Mouse (Mus musculus): Measurements from ENCODE around the gene Atg16l2. TPM values are rescaled to one million over a fixed set of nuclear protein-coding genes. Genes with fewer than 3 reads are reported as not detected.
A peak's percentile ranks its signal among the peaks of the same experiment; 100 is the strongest.

Atg16l2 gene
- total RNA-seq, 2 experiments from 2014 or later = 35.1 to 36.6 TPM

- DNase-seq (ENCODE audit: extremely low spot score in 1 of 2, low spot score in 1 of 2) = no peak
These were observed 8.4 kb downstream of the Atg16l2 start for GRCm38 (mm10) chr7:101293611-101294010.

- no peak for DNase-seq (ENCODE audit: extremely low spot score in 1 of 2, low spot score in 1 of 2)
These were observed 8.9 kb downstream of the Atg16l2 start for GRCm38 (mm10) chr7:101293138-101293537.

- no peak for DNase-seq (ENCODE audit: extremely low spot score in 1 of 2, low spot score in 1 of 2)
These were observed 9.4 kb downstream of the Atg16l2 start for GRCm38 (mm10) chr7:101292696-101293095.

- no peak for DNase-seq (ENCODE audit: extremely low spot score in 1 of 2, low spot score in 1 of 2)
These were observed 10.0 kb downstream of the Atg16l2 start for GRCm38 (mm10) chr7:101292086-101292485.

GRCm38 (mm10) chr7:101291641-101292040 lies 10.4 kb downstream of the Atg16l2 start:
- no peak for DNase-seq (ENCODE audit: extremely low spot score in 1 of 2, low spot score in 1 of 2)

GRCm38 (mm10) chr7:101291211-101291610 lies 10.8 kb downstream of the Atg16l2 start:
- DNase-seq (ENCODE audit: extremely low spot score in 1 of 2, low spot score in 1 of 2) = no peak

GRCm38 (mm10) chr7:101290401-101290800 lies 11.7 kb downstream of the Atg16l2 start:
- DNase-seq (ENCODE audit: extremely low spot score in 1 of 2, low spot score in 1 of 2) = no peak

GRCm38 (mm10) chr7:101288436-101288835 lies 13.6 kb downstream of the Atg16l2 start:
- DNase-seq (ENCODE audit: extremely low spot score in 1 of 2, low spot score in 1 of 2) = peak in 1 of 2 experiments; percentile 52

GRCm38 (mm10) chr7:101287820-101288219 lies 14.2 kb downstream of the Atg16l2 start:
- no peak for DNase-seq (ENCODE audit: extremely low spot score in 1 of 2, low spot score in 1 of 2)

GRCm38 (mm10) chr7:101286891-101287290 lies 15.2 kb downstream of the Atg16l2 start:
- DNase-seq (ENCODE audit: extremely low spot score in 1 of 2, low spot score in 1 of 2) = no peak

GRCm38 (mm10) chr7:101284504-101284903 lies 17.5 kb downstream of the Atg16l2 start:
- DNase-seq (ENCODE audit: extremely low spot score in 1 of 2, low spot score in 1 of 2) = no peak

GRCm38 (mm10) chr7:101282721-101283120 lies 19.3 kb downstream of the Atg16l2 start:
- DNase-seq (ENCODE audit: extremely low spot score in 1 of 2, low spot score in 1 of 2) = no peak

GRCm38 (mm10) chr7:101272466-101273160 lies 29.4 kb downstream of the Atg16l2 start:
- DNase-seq (ENCODE audit: extremely low spot score in 1 of 2, low spot score in 1 of 2) = no peak

GRCm38 (mm10) chr7:101271602-101272001 lies 30.4 kb downstream of the Atg16l2 start:
- no peak for DNase-seq (ENCODE audit: extremely low spot score in 1 of 2, low spot score in 1 of 2)

GRCm38 (mm10) chr7:101267457-101268259 lies 34.4 kb downstream of the Atg16l2 start:
- no peak for DNase-seq (ENCODE audit: extremely low spot score in 1 of 2, low spot score in 1 of 2)

- no peak for DNase-seq (ENCODE audit: extremely low spot score in 1 of 2, low spot score in 1 of 2)
These were observed 38.5 kb downstream of the Atg16l2 start for GRCm38 (mm10) chr7:101263511-101263910.

- DNase-seq (ENCODE audit: extremely low spot score in 1 of 2, low spot score in 1 of 2) = no peak
These were observed 40.0 kb downstream of the Atg16l2 start for GRCm38 (mm10) chr7:101261941-101262546.

GRCm38 (mm10) chr7:101258482-101258881 lies 43.6 kb downstream of the Atg16l2 start:
- DNase-seq (ENCODE audit: extremely low spot score in 1 of 2, low spot score in 1 of 2) = no peak

GRCm38 (mm10) chr7:101253071-101253470 lies 49.0 kb downstream of the Atg16l2 start:
- DNase-seq (ENCODE audit: extremely low spot score in 1 of 2, low spot score in 1 of 2) = no peak

- no peak for DNase-seq (ENCODE audit: extremely low spot score in 1 of 2, low spot score in 1 of 2)
These were observed 52.9 kb downstream of the Atg16l2 start for GRCm38 (mm10) chr7:101249173-101249572.

- DNase-seq (ENCODE audit: extremely low spot score in 1 of 2, low spot score in 1 of 2) = no peak
These were observed 53.3 kb downstream of the Atg16l2 start for GRCm38 (mm10) chr7:101248760-101249159.
